Mouse (Mus musculus): Measurements from ENCODE around the gene Paqr4.

Gene Paqr4

GRCm38 (mm10) chr17:23749400-23750191 is 8.9 kb upstream of the Paqr4 start:
- DNase-seq (ENCODE audit: low spot score in 2 of 2) = no peak

- DNase-seq (ENCODE audit: low spot score in 2 of 2) = peak in 1 of 2 experiments; percentile 54
Observed at GRCm38 (mm10) chr17:23748631-23749391, 8.1 kb upstream of the Paqr4 start.

- peak in 1 of 2 experiments; percentile 35 for DNase-seq (ENCODE audit: low spot score in 2 of 2)
Observed at GRCm38 (mm10) chr17:23748026-23748425, 7.4 kb upstream of the Paqr4 start.

GRCm38 (mm10) chr17:23747471-23747870 is 6.8 kb upstream of the Paqr4 start:
- DNase-seq (ENCODE audit: low spot score in 2 of 2) = no peak

- DNase-seq (ENCODE audit: low spot score in 2 of 2) = no peak
Observed at GRCm38 (mm10) chr17:23746767-23747166, 6.1 kb upstream of the Paqr4 start.

- DNase-seq (ENCODE audit: low spot score in 2 of 2) = no peak
Observed at GRCm38 (mm10) chr17:23746311-23746710, 5.6 kb upstream of the Paqr4 start.

GRCm38 (mm10) chr17:23745301-23746251 is 4.9 kb upstream of the Paqr4 start, which contains the start of gene Kremen2:
Gene Kremen2, minus strand, starts transcription at chr17:23745833.
- no peak for DNase-seq (ENCODE audit: low spot score in 2 of 2)

- DNase-seq (ENCODE audit: low spot score in 2 of 2) = no peak
Observed at GRCm38 (mm10) chr17:23744651-23745050, 4.0 kb upstream of the Paqr4 start.

- DNase-seq (ENCODE audit: low spot score in 2 of 2) = no peak
Observed at GRCm38 (mm10) chr17:23744076-23744475, 3.4 kb upstream of the Paqr4 start.

- DNase-seq (ENCODE audit: low spot score in 2 of 2) = no peak
Observed at GRCm38 (mm10) chr17:23742941-23743340, 2.3 kb upstream of the Paqr4 start.

GRCm38 (mm10) chr17:23742210-23742793 is 1.6 kb upstream of the Paqr4 start:
- DNase-seq (ENCODE audit: low spot score in 2 of 2) = peak in 1 of 2 experiments; percentile 41

- no peak for DNase-seq (ENCODE audit: low spot score in 2 of 2)
Observed at GRCm38 (mm10) chr17:23741359-23742209, 917 bp upstream of the Paqr4 start.

GRCm38 (mm10) chr17:23740136-23740584 is 507 bp downstream of the Paqr4 start:
- DNase-seq (ENCODE audit: low spot score in 2 of 2) = peak; percentile 71 to 76

- peak in 1 of 2 experiments; percentile 21 for DNase-seq (ENCODE audit: low spot score in 2 of 2)
Observed at GRCm38 (mm10) chr17:23739202-23740135, 1.2 kb downstream of the Paqr4 start.

GRCm38 (mm10) chr17:23738836-23739201 is 1.8 kb downstream of the Paqr4 start:
- DNase-seq (ENCODE audit: low spot score in 2 of 2) = no peak

GRCm38 (mm10) chr17:23737493-23738445 is 2.9 kb downstream of the Paqr4 start:
- no peak for DNase-seq (ENCODE audit: low spot score in 2 of 2)

GRCm38 (mm10) chr17:23734341-23734740 is 6.3 kb downstream of the Paqr4 start:
- DNase-seq (ENCODE audit: low spot score in 2 of 2) = no peak

GRCm38 (mm10) chr17:23730441-23730840 is 10.2 kb downstream of the Paqr4 start:
- DNase-seq (ENCODE audit: low spot score in 2 of 2) = no peak

Measured in spleen, postnatal 14 days (tissue).